Mouse (Mus musculus): ENCODE data around the gene Chad. TPM values are rescaled to one million over a fixed set of nuclear protein-coding genes. Genes with fewer than 3 reads are reported as not detected.

The Chad gene
- total RNA-seq, 2 experiments from 2014 or later, result 0.45 to 0.90 TPM

DNA sequence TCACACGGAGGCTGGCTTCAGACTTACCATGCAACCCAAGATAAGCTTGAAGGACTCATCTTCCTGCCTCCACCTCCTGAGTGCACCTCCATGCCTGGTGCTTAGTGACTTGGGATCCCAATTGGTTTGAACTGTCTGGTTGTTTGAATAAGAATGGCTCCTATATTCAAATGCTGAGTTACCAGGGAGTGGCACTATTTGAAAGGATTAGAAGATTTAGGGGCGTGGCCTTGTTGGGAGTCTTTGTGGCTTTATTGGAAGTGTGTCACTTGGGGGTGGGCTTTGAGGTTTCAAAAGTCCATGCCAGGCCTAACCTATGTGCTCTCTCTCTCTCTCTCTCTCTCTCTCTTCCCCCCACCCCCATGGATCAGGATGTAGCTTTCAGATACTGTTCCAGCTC is 52.8 kb downstream of the Chad start:
- DNase-seq (ENCODE audit: low spot score in 2 of 2), result no peak

Other genes with a start within 250 kb of the Chad start
- 100 to 1,000 TPM in 1 of 2 experiments, 10 to 100 TPM in 1; 92.6 to 110 TPM for gene Luc7l3, start 243.1 kb upstream of the Chad start, total RNA-seq (2021)
- gene Ankrd40, start 237.0 kb upstream of the Chad start, total RNA-seq (2021), result 100 to 1,000 TPM; 108 to 114 TPM
- gene Abcc3, start 172.1 kb upstream of the Chad start, total RNA-seq (2021), result 10 to 100 TPM in 1 of 2 experiments, 1 to 10 TPM in 1; 7.9 to 11.7 TPM
- gene Cacna1g, start 90.8 kb upstream of the Chad start, total RNA-seq (2021), result 10 to 100 TPM in 1 of 2 experiments, 1 to 10 TPM in 1; 8.7 to 12.0 TPM
- gene Spata20, start 78.9 kb upstream of the Chad start, total RNA-seq (2021), result under 1 TPM in 1 of 2 experiments, not detected in 1; 0.11 TPM
- 10 to 100 TPM; 10.3 to 13.2 TPM for gene Epn3, start 65.1 kb upstream of the Chad start, total RNA-seq (2021)
- gene Mycbpap, start 43.3 kb upstream of the Chad start, total RNA-seq (2021), result 10 to 100 TPM in 1 of 2 experiments, 1 to 10 TPM in 1; 4.9 to 12.7 TPM
- 10 to 100 TPM; 14.5 to 15.3 TPM for gene Rsad1, start 15.8 kb upstream of the Chad start, total RNA-seq (2021)
- gene Acsf2, start 36.8 kb downstream of the Chad start, total RNA-seq (2021), result 10 to 100 TPM; 59.1 to 67.3 TPM
- 100 to 1,000 TPM; 122 to 126 TPM for gene Lrrc59, start 64.7 kb downstream of the Chad start, total RNA-seq (2021)
- 10 to 100 TPM; 79.8 to 88.5 TPM for gene Mrpl27, start 88.7 kb downstream of the Chad start, total RNA-seq (2021)
- gene Eme1, start 88.9 kb downstream of the Chad start, total RNA-seq (2021), result 1 to 10 TPM; 5.3 to 6.1 TPM
- gene Xylt2, start 112.5 kb downstream of the Chad start, total RNA-seq (2021), result 10 to 100 TPM; 30.3 to 32.7 TPM
- gene Gm11541, start 139.5 kb downstream of the Chad start, total RNA-seq (2021), result under 1 TPM; 0.22 to 0.37 TPM
- gene Cdc34b, start 176.7 kb downstream of the Chad start, total RNA-seq (2021), result under 1 TPM; 0.67 to 0.87 TPM
- gene Tmem92, start 217.7 kb downstream of the Chad start, total RNA-seq (2021), result not detected